Mouse (Mus musculus) WW6 (cell line): ENCODE results near the gene Hnf1a.
"Not testable (repeated sequence)": the region's sequence is repeated elsewhere in the genome, so short reads cannot be mapped to it uniquely, and the experiment has no call there.

Experiments
- DNase-seq: peaks from one replicate; pipeline ENCODE4 v3.0.0-alpha.2; 2013; ENCODE audit warnings: low read depth, low spot score

Hnf1a gene

GRCm38 (mm10) chr5:114945072-114945471 is 25.8 kb downstream of the Hnf1a start:
- no peak for DNase-seq

- DNase-seq: no peak
Observed at GRCm38 (mm10) chr5:114942766-114943130, 28.1 kb downstream of the Hnf1a start.

DNA sequence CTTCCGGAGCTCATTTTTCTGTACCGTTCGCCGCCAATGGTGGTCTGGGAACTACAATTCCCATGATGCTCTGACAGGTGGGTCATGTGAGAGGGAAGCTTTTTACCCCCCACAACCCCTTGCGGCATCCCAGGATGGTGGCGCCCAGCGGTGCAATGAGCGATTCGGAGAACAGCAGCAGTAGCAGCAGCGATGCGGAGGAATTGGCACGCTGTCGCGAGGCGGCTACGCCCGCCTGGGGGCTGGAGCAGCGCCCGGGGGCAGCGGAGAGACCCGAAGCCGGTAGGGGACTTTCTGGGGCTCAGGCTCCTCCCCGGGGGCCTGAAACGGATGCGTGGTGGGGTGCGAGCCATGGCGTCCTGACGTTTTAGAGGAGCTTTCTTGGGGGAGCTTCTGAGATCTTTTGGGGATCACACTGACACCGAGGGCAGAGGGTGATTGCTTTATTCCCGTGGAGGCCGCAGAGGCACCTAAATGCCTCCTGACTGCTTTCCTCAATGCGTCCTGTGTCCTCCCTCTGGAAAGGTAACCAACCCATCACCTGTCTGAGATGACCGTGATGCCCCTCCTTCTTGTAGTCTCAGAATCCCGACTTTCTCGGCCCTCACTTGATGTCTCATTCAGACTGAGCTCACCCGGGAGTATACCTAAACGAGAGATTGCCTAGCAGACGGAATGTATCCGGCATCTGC is 28.7 kb downstream of the Hnf1a start, which contains the start of gene 2210016L21Rik:
Gene 2210016L21Rik, plus strand, starts transcription at position 85 of the 692 bp plus-strand sequence.
- DNase-seq: peak; percentile 81

DNA sequence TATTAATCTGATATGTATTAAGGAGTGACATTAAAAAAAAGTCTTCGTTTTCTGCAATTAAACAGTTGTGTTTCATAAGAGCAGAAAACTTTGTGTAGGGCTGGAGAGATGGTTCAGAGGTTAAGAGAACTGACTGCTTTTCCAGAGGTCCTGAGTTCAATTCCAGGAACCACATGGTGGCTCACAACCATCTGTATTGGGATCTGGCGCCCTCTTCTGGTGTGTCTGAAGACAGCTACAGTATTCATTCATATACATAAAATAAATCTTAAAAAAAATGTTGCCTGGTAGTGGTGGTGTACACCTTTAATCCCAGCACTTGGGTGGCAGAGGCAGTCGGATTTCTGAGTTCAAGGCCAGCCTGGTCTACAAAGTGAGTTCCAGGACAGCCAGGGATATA is 29.8 kb downstream of the Hnf1a start:
- DNase-seq: not testable (repeated sequence)

DNA sequence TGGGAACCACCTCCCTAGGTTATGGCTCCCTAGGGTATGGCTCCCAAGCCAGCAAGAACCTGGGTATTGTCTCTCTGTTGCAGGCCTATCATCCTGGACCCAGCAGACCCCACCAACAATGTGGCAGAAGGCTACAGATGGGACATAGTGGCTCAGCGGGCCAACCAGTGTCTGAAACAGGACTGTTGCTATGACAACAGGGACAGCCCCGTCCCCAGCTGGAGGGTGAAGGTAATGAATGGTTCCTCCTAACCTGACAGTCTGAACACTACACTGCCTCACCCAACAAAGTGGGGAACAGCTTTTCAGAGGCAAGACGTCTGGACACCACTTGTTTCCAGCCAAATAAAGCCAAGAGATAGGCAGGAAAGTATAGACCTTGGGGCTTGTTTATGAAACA is 35.1 kb downstream of the Hnf1a start:
- no peak for DNase-seq

- DNase-seq: no peak
Observed at GRCm38 (mm10) chr5:114933206-114933605, 37.7 kb downstream of the Hnf1a start.

DNA sequence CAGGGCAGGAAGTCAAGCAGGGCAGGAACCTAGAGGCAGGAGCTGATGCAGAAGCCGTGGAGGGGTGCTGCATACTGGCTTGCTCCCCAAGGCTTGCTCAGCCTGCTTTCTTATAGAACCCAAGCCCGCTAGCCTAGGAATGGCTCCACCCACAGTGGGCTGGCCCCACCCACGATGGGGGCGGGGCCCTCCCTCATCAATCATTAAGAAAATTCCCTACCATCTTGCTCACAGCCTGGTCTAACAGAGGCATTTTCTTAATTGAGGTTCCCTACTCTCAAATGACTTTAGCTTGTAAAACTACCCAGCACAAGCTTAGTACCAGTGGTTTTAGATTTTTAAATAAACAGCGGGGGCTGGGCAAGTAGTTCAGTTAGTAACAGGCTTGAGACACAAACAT is 39.3 kb downstream of the Hnf1a start:
- no peak for DNase-seq

- DNase-seq: no peak
Observed at GRCm38 (mm10) chr5:114926753-114927152, 44.1 kb downstream of the Hnf1a start.

- no peak for DNase-seq
Observed at GRCm38 (mm10) chr5:114926153-114926684, 44.7 kb downstream of the Hnf1a start.

- no peak for DNase-seq
Observed at GRCm38 (mm10) chr5:114922998-114923473, 47.9 kb downstream of the Hnf1a start, which contains the start of gene Oasl1. Gene Oasl1, plus strand, starts transcription at chr5:114923240.

DNA sequence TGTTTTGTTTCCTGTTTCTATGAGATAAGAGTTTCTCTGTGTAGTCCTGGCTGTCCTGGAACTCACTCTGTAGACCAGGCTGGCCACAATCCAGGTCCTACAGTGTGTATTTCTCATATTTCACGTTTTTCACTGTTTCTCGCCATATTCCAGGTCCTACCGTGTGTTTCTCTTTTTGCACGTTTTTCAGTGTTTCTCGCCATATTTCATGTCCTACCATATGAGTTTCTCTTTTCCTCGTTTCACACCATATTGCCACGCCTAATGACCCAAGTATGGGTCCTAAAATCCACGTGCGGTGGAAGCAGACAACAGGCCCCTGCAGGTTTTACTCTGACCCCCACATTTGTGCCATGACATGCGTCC is 48.5 kb downstream of the Hnf1a start:
- no peak for DNase-seq

DNA sequence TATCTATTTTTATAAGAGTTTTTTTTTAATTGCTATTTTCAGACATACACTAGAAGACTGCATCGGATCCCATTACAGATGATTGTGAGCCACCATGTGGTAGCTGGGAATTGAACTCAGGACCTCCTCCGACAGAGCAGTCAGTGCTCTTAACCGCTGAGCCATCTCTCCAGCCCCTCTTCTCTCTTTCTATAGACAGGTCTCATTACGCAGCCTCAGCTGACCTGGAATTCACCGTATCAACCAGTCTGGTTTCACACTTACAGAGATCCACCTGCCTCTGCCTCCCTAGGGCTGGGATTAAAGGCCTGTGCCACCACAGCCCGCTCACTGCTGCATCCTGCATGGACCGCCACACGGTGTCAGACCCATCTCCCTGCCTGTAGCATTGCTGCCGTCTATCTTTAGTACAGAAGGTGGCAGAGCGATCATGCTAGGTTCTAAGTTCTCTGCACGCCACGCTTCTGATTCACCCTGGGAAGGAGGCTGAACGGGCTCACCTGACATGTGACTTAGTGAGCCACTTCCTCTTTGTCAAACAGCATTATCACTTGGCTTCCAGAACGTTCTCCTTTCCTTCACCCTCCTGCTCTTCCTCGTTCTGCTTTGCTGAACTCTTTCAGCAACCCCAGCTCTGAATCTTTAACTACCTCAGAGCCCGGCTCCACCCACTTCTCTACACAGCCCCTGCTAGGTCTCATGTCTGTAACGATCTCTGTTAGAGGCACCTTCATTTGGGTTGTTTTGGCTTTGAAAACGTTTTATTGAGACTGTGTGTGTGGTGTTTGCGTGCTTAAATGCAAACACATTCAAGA is 49.1 kb downstream of the Hnf1a start:
- DNase-seq: no peak

DNA sequence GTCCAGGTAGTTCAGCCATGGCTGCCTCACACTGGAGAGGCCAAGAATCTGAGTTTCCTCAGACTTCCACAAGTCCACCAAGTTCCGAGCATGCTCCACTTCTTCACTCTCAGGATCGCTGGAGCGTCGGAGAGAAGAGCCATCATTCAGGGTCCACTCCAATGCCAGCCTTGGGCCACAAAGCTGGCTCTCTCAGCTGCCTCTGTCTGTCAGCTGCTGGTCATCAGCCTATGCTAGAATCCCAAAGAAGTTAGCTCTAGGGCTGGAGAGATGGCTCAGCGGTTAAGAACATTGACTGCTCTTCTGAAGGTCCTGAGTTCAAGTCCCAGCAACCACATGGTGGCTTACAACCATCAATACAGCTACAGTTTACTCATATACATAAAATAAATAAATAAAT is 53.5 kb downstream of the Hnf1a start:
- not testable (repeated sequence) for DNase-seq

DNA sequence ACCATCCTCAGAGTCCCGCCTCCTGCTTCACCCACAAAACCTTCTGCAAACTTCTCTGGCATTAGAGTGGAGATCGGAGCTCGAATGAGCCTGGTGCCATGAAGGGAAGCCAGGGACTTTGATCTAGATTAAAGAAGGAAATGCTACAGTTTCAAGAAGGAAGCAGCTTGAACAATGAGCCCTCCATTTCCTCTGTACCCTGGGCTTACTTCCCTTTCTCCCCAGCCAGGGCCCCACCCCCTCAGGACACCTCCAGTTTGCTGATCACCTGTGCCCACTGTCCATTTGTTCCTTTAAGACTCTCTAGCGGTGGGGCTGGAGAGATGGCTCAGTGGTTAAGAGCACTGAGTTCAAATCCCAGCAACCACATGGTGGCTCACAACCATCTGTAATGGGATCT is 54.1 kb downstream of the Hnf1a start:
- no peak for DNase-seq

DNA sequence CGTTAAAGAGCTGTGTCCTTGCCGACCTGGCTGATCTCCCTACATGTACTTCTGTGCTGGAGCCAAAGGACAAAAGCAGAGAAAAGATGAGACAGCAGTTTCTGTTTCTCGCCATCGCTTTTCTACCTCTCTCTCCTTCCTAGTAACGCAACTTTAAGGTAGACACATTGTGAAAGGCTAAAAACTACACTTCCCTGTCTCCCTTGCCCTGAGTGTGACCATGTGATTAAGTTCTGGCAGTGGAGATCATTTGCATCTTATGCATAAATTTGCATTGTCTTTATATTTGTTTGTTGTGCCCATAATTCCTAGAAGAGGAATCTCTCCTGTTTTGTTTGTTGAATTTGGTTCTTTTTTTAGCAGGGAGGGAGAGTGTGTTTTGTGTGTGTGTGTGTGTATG is 55.0 kb downstream of the Hnf1a start:
- no peak for DNase-seq

- no peak for DNase-seq
Observed at GRCm38 (mm10) chr5:114914855-114915254, 56.0 kb downstream of the Hnf1a start.

DNA sequence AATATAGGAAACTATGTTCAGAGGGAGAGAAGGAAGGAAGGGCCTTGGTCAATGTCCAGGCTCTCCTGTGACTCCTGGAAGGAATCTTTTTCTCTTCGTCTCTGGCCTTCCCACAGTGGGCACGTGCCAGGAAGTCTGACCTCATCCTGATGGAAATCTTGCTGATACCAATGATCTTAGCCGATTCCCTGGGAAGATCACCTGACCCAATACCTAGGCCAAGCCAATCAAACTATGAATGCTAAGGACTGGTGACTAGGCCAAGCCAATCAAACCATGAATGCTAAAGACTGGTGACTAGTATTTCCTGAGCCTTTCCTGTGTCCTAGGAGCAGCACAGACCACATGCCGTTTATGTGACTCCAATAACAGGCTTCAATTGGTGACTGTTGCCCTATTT is 57.2 kb downstream of the Hnf1a start:
- no peak for DNase-seq

DNA sequence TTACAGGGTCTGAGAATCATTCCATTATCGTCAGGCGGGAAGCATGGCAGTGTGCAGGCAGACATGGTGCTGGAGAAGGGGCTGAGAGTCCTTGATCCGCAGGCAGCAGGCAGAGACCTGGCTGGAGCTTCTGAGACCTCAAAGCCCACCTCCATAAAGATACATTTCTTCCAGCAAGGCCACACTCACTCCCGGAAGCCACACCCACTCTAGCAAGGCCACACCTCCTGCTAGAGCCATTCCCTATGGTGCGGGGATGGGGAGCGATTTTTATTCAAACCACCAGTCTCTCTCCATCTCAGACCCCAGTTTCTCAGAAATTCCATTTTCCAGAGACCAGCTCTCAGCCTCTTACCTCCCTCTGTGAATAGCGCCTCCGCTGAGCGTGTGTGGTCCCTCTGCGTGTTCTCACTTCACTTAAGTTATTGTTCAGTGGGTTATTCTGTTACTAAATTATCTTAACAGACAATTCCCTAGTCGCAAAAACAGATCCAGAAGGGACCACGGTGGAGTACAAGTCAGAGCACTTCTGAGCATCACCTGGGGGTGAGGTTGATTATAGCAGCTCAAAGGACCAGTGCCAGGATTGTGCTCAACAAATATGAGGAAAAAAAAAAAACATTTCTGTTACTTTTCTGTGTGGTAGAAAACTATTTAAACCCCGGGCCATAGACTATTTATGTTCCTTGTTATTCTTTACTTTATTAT is 62.1 kb downstream of the Hnf1a start:
- DNase-seq: no peak

DNA sequence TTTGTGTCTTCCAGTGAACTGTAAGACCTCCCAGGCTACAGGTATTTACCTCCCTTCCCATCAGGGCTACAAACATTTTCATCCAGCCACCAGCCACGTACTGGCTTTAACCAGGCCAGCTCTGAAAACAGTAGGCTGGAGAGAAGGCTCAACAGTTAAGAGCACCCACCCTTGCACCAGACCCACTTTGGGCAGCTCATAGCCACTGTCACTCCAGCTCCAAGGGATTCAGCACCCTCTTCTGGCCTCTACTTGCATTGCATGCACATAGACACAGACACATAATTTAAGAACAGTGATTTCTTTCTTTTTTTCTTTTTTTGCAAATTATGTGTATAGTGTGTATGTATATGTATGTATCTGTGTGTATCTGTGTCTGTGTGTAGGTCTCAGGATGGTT is 68.5 kb downstream of the Hnf1a start:
- no peak for DNase-seq
